Mouse (Mus musculus): ENCODE measurements around the gene Ppp6r1. TPM values are rescaled to one million over a fixed set of nuclear protein-coding genes. Genes with fewer than 3 reads are reported as not detected.

Ppp6r1 gene
- polyA plus RNA-seq, 1 experiment from 2014 or later, result 9.2 TPM

DNA sequence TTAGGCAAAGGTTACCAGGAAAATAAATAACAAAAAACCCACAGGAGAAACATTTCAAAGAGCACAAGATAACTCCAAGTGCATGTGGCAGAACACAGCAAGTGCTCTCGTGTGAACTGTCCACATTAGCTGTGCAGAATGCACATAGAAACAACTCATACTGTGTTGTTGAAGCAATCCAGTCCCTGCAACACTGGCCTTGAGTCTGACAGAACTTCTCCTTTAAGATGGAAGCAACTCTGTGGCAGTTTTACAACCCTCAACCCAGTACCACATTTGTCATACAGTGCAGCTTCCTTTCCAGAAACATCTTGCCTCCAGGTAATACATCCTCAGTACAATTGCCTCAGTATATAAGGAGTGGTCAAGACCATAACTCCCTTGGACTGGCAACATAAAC is 2.0 kb downstream of the Ppp6r1 start:
- ATAC-seq (ENCODE audit: borderline replicate concordance, extremely low read depth, low FRiP score, low TSS enrichment), result no peak
- no peaks in the 10 kb centered on the region for H3K27me3 ChIP-seq
- H3K9me3 ChIP-seq, result no peaks in the 10 kb centered on the region
- peaks cover 49% of the 10 kb centered on the region for H3K4me1 ChIP-seq
- H3K9ac ChIP-seq, result no peak overlapping the region
- H3K4me3 ChIP-seq, result peak overlapping the region; percentile 96
- H3K4me2 ChIP-seq, result peak overlapping the region; percentile 86
- H3K27ac ChIP-seq, result no peak overlapping the region
- H3K36me3 ChIP-seq, result no peaks in the 10 kb centered on the region
- 35% methylated on average over 1 of the region's 1 CpGs for WGBS

DNA sequence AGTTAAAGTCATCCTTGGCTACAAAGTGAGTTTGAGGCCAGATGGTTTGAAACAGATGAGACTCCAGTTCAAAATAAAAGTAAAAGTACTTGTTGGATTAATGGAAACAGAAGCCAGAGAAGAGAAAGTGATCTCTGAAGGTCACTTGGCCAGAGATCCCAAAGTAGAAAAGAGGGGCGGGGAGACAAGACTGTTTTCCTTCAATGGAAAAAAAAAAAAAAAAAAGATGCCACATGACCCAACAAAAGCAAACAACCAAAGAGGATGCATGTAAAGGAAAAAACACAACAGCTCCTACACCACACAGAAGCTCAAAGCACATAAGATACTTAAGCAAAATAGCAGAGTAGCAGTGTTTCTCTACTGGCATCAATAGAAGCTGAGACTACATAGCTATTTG is 2.9 kb downstream of the Ppp6r1 start:
- H3K27me3 ChIP-seq, result no peaks in the 10 kb centered on the region
- no peak for ATAC-seq (ENCODE audit: borderline replicate concordance, extremely low read depth, low FRiP score, low TSS enrichment)
- no peak overlapping the region for H3K27ac ChIP-seq
- H3K4me1 ChIP-seq, result peaks cover 49% of the 10 kb centered on the region
- H3K36me3 ChIP-seq, result 0 out of 2 replicates have a peak, but pooled peaks cover 4% of the 10 kb centered on the region
- 62% methylated on average over 1 of the region's 1 CpGs for WGBS
- H3K9ac ChIP-seq, result no peak overlapping the region
- no peaks in the 10 kb centered on the region for H3K9me3 ChIP-seq
- no peak overlapping the region for H3K4me3 ChIP-seq
- no peak overlapping the region for H3K4me2 ChIP-seq

DNA sequence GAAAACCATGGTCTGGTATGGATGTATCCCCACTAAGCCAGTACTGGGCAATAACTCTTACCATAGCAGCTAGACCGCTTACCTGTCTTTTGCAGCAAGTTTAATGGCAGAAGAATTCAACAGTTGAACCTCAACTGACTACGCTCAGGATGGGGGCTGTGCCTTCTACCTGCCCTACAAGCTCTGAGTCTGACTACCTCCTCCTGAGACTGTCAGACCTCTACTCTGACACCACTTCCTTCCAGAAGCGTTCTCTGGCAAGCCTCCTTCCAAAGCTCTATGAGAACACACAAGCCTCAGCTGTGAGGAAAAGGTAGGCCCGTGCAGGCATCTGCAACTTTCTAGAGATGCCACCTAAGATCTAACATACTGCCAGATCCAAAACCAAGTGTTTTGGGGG is 3.4 kb downstream of the Ppp6r1 start:
- Histone ChIP-seq H3K36me3 (0 out of 2 replicates have a peak, but pooled peaks cover 4% of the 10 kb centered on the region), H3K27ac (no peak overlapping the region), H3K9me3 (no peaks in the 10 kb centered on the region), H3K4me1 (peaks cover 47% of the 10 kb centered on the region), H3K9ac (no peak overlapping the region), H3K27me3 (no peaks in the 10 kb centered on the region), H3K4me2 (no peak overlapping the region), H3K4me3 (no peak overlapping the region)
- ATAC-seq (ENCODE audit: borderline replicate concordance, extremely low read depth, low FRiP score, low TSS enrichment), result no peak
- 83% methylated on average over 4 of the region's 4 CpGs for WGBS

DNA sequence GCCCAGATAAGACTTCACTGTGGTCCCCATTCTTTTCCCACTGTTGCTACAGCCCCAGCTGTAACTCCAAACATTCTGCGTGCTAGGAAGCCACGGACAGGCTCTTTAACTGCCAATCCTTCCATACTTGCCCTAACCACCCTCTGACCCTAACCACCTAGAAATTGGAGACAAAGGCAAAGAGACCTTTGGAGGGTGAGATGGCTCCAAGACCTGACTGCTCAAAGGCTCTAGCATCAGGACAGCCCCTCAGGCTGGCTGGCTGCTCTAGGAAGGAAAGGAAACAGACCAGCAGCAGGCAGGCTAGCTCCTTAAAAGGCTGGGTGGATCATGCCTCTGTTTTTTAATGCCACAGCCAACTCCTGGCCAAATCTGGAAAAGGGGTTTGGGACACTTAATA is 4.6 kb downstream of the Ppp6r1 start:
- no peak overlapping the region for H3K4me2 ChIP-seq
- H3K27me3 ChIP-seq, result no peaks in the 10 kb centered on the region
- H3K9ac ChIP-seq, result no peak overlapping the region
- 91% methylated on average over 2 of the region's 2 CpGs for WGBS
- no peaks in the 10 kb centered on the region for H3K9me3 ChIP-seq
- 0 out of 2 replicates have a peak, but pooled peaks cover 4% of the 10 kb centered on the region for H3K36me3 ChIP-seq
- no peak overlapping the region for H3K4me3 ChIP-seq
- peaks cover 37% of the 10 kb centered on the region for H3K4me1 ChIP-seq
- 0 out of 2 replicates have a peak overlapping the region, but pooled peaks have one; percentile 21 for H3K27ac ChIP-seq
- ATAC-seq (ENCODE audit: borderline replicate concordance, extremely low read depth, low FRiP score, low TSS enrichment), result no peak

DNA sequence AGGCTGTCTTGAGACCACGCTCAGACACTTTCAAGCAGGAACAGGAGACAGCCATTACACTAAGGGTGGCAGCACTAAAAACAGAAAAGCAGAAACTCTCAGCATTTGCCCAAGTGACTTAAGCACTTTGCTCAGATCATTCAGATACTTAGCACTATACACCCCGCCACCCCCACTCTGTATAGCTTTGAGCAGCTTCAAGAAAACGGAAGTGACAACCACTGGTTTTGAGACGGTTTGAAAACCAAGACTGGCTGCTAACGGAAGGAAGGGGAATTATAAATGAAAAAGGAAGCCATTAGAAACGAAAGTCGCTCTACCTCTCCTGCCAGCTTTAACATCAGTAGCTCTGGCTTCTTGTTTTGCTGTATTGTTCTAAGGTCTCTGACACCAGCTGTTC is 5.0 kb downstream of the Ppp6r1 start:
- no peaks in the 10 kb centered on the region for H3K27me3 ChIP-seq
- H3K9ac ChIP-seq, result no peak overlapping the region
- H3K9me3 ChIP-seq, result no peaks in the 10 kb centered on the region
- peaks cover 37% of the 10 kb centered on the region for H3K4me1 ChIP-seq
- H3K27ac ChIP-seq, result 0 out of 2 replicates have a peak overlapping the region, but pooled peaks have one; percentile 21
- no peak overlapping the region for H3K4me2 ChIP-seq
- H3K4me3 ChIP-seq, result no peak overlapping the region
- 69% methylated on average over 7 of the region's 7 CpGs for WGBS
- ATAC-seq (ENCODE audit: borderline replicate concordance, extremely low read depth, low FRiP score, low TSS enrichment), result no peak
- 0 out of 2 replicates have a peak, but pooled peaks cover 4% of the 10 kb centered on the region for H3K36me3 ChIP-seq

DNA sequence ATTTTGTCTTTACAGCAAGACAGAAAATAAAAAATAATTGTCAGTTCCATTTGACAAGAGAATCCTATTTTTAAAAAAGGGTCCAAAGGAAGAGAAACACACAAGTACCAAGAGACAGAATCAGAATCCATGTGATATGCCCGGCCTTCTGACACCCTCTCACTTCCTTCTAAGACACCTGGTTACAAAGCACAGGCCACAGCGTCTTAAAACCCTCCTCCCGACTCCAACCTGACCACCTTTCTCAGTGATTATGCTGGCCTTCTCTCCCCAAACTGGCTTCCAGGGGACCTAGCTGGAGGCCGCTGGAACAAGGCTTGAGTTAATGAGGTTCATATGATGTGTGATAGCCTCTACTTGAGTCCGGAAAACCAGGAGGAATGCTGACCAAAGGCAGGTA is 5.5 kb downstream of the Ppp6r1 start:
- Histone ChIP-seq H3K9me3 (no peaks in the 10 kb centered on the region), H3K27me3 (no peaks in the 10 kb centered on the region), H3K4me2 (no peak overlapping the region), H3K4me1 (peaks cover 37% of the 10 kb centered on the region), H3K27ac (no peak overlapping the region), H3K36me3 (0 out of 2 replicates have a peak, but pooled peaks cover 4% of the 10 kb centered on the region), H3K9ac (no peak overlapping the region), H3K4me3 (no peak overlapping the region)
- 73% methylated on average over 5 of the region's 5 CpGs for WGBS
- no peak for ATAC-seq (ENCODE audit: borderline replicate concordance, extremely low read depth, low FRiP score, low TSS enrichment)

DNA sequence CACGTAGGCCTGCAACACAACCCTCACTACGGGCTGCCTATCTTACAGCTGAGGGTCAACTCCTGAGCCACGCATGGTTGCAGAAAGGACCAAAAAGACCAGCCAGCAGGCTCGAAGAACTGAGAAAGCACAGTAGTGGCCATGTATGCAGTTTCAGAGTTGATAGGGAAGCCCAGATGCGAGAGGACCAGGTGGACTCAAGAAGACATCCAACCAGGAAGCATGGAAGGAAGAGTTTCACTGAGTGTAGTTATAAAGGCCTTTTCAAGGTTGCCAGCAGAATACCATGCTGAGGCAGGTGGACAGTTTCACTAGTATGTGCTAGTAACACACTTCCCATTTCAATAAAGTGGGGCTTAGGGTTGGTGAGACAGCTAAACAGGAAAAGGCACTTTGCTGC is 6.1 kb downstream of the Ppp6r1 start:
- Histone ChIP-seq H3K27ac (no peak overlapping the region), H3K4me3 (no peak overlapping the region), H3K4me2 (no peak overlapping the region), H3K9ac (no peak overlapping the region), H3K4me1 (peaks cover 33% of the 10 kb centered on the region), H3K36me3 (0 out of 2 replicates have a peak, but pooled peaks cover 4% of the 10 kb centered on the region), H3K27me3 (no peaks in the 10 kb centered on the region), H3K9me3 (no peaks in the 10 kb centered on the region)
- 77% methylated on average over 5 of the region's 5 CpGs for WGBS
- ATAC-seq (ENCODE audit: borderline replicate concordance, extremely low read depth, low FRiP score, low TSS enrichment), result no peak

DNA sequence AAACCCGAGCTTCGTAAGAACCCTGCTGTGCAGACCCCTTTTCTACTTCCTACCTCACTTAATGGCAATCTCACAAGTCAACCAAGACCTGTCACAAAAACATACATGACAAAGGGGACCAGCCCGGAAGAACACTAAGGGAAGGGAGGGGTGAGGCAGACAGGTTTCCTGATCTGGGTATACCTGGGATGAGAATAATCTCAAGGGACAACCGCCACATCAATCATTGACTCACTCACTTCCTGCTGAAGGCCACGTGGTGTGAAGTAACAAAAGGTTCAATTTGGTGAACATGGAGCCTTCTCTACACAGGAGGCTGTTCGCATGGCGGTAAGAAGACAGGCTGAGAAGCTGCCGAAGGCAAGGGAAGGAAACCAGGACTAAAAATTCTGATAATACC is 7.2 kb downstream of the Ppp6r1 start:
- H3K27me3 ChIP-seq, result no peaks in the 10 kb centered on the region
- no peak; the same call in 1 of the 2 replicates for ATAC-seq (ENCODE audit: borderline replicate concordance, extremely low read depth, low FRiP score, low TSS enrichment)
- peaks cover 5% of the 10 kb centered on the region; the same call in 1 of the 2 replicates for H3K36me3 ChIP-seq
- no peaks in the 10 kb centered on the region for H3K9me3 ChIP-seq
- no peak overlapping the region for H3K9ac ChIP-seq
- H3K27ac ChIP-seq, result no peak overlapping the region
- peaks cover 22% of the 10 kb centered on the region for H3K4me1 ChIP-seq
- no peak overlapping the region for H3K4me3 ChIP-seq
- no peak overlapping the region for H3K4me2 ChIP-seq
- WGBS, result 68% methylated on average over 8 of the region's 8 CpGs

DNA sequence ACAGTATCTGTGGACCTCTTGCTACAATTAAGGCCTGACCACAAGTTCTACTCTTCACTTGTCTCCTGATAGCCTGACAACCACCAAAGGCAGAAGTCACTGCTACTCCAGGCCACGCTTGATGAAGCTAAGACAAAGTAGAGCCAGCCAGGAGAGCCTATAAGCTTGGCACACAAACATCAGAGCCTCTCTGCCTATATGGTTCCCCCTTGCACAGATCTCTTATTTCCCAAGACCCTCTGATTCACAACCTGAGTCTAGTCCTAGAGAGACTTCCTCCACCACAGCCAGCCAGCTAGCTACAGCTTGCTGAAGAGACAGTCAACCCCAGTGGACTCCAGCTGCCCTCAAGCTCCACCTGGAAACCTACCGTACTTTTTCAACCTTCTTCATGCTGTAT is 10.8 kb downstream of the Ppp6r1 start:
- H3K4me3 ChIP-seq, result no peak overlapping the region
- no peak overlapping the region for H3K4me2 ChIP-seq
- no peaks in the 10 kb centered on the region for H3K9me3 ChIP-seq
- ATAC-seq (ENCODE audit: borderline replicate concordance, extremely low read depth, low FRiP score, low TSS enrichment), result no peak
- peaks cover 39% of the 10 kb centered on the region for H3K36me3 ChIP-seq
- H3K4me1 ChIP-seq, result no peaks in the 10 kb centered on the region
- H3K27me3 ChIP-seq, result no peaks in the 10 kb centered on the region
- H3K27ac ChIP-seq, result no peak overlapping the region
- WGBS, result 81% methylated on average over 2 of the region's 2 CpGs
- no peak overlapping the region for H3K9ac ChIP-seq

DNA sequence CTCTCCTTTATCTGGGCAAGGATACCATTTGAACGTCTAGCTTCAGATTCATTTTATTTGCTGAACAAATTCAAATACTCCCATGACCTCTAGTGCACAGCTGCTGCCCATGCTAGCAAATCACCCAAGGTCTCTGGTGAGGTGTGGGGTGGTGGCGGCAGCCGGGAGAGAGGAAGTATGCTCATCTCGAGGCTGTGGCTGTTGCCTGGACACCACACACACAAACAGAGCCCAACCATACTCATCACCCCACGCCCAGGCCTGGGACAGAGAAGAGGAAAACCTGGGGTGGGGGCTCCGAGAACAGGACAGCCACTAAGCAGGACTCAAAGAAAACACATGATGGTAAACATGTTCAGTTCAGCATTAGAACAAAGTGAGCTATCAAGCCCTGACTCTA is 11.5 kb downstream of the Ppp6r1 start:
- no peak overlapping the region for H3K4me3 ChIP-seq
- H3K4me1 ChIP-seq, result no peaks in the 10 kb centered on the region
- no peak overlapping the region for H3K9ac ChIP-seq
- H3K9me3 ChIP-seq, result no peaks in the 10 kb centered on the region
- WGBS, result 41% methylated on average over 6 of the region's 6 CpGs
- H3K27me3 ChIP-seq, result no peaks in the 10 kb centered on the region
- H3K4me2 ChIP-seq, result no peak overlapping the region
- H3K27ac ChIP-seq, result no peak overlapping the region
- H3K36me3 ChIP-seq, result peaks cover 44% of the 10 kb centered on the region
- ATAC-seq (ENCODE audit: borderline replicate concordance, extremely low read depth, low FRiP score, low TSS enrichment), result no peak

DNA sequence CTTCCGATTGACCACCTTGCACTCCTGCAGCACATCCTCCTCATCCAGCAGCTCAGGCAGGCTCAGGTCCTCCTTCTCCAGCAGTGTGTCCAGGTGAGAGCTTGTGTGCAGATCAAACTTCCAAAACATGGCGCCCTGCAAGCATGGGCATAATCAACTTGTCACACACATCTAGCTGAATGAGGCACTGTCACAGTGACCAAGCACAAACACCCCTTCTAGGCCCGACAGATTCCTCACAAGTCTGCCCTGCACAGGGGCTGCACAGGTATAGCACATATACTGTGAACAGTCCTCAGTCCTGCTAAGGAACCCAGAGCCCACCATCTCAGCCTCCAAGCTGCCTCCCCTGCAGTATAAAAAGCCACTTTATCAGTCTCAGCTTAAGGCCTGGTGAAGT is 12.0 kb downstream of the Ppp6r1 start:
- 84% methylated on average over 3 of the region's 3 CpGs for WGBS
- Histone ChIP-seq H3K4me3 (no peak overlapping the region), H3K9ac (no peak overlapping the region), H3K27ac (0 out of 2 replicates have a peak overlapping the region, but pooled peaks have one; percentile 4), H3K9me3 (no peaks in the 10 kb centered on the region), H3K4me1 (no peaks in the 10 kb centered on the region), H3K27me3 (no peaks in the 10 kb centered on the region), H3K36me3 (peaks cover 49% of the 10 kb centered on the region), H3K4me2 (no peak overlapping the region)
- no peak for ATAC-seq (ENCODE audit: borderline replicate concordance, extremely low read depth, low FRiP score, low TSS enrichment)

DNA sequence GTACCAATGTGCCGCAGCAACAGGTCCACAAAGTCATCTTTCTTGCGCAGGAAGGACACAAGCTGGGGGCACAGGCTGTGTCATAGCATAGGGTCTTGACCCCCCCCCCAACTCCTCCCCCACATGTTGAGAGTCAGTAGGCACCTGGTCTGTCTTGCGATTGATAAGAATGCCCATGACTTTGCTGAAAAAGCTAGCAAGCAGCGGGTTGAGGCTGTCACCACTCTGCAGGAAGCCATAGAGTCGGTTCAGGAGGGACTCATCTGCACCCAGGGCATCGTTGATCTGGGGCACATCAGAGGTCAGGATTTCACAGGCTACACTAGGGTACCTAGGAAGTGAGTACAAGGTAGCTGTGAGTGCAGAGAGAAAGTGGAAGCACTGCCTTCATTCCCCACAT is 15.6 kb downstream of the Ppp6r1 start:
- 90% methylated on average over 6 of the region's 6 CpGs for WGBS
- Histone ChIP-seq H3K9ac (no peak overlapping the region), H3K4me2 (no peak overlapping the region), H3K36me3 (peaks cover 75% of the 10 kb centered on the region), H3K4me1 (no peaks in the 10 kb centered on the region), H3K27ac (no peak overlapping the region), H3K9me3 (no peaks in the 10 kb centered on the region), H3K4me3 (no peak overlapping the region), H3K27me3 (no peaks in the 10 kb centered on the region)
- no peak for ATAC-seq (ENCODE audit: borderline replicate concordance, extremely low read depth, low FRiP score, low TSS enrichment)

DNA sequence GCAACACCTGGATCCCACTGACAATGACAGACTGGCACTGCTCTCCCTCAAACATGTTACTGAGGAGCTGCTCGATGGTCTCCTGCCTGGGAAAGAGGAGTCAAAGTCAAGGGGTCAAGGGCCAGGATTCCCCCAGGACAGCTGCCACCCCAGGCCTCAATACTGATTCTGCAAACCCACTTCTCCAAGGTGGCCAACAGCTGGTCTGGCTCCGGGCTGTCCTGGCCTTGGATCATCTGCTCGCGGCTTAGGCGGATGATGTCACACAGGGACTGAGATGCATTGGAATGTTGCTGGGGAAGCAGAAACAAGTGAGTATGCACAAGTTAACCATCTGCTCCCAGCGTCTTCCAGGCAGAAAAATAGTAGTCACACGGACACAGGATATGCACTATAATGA is 16.9 kb downstream of the Ppp6r1 start:
- H3K9ac ChIP-seq, result no peak overlapping the region
- no peaks in the 10 kb centered on the region for H3K4me1 ChIP-seq
- no peak overlapping the region for H3K27ac ChIP-seq
- ATAC-seq (ENCODE audit: borderline replicate concordance, extremely low read depth, low FRiP score, low TSS enrichment), result no peak
- WGBS, result 85% methylated on average over 7 of the region's 7 CpGs
- H3K27me3 ChIP-seq, result no peaks in the 10 kb centered on the region
- H3K9me3 ChIP-seq, result no peaks in the 10 kb centered on the region
- H3K4me2 ChIP-seq, result no peak overlapping the region
- H3K36me3 ChIP-seq, result peaks cover 84% of the 10 kb centered on the region
- H3K4me3 ChIP-seq, result no peak overlapping the region
